21 mouse cellular contexts compared by ENCODE assay signal in the genomic region with DNA sequence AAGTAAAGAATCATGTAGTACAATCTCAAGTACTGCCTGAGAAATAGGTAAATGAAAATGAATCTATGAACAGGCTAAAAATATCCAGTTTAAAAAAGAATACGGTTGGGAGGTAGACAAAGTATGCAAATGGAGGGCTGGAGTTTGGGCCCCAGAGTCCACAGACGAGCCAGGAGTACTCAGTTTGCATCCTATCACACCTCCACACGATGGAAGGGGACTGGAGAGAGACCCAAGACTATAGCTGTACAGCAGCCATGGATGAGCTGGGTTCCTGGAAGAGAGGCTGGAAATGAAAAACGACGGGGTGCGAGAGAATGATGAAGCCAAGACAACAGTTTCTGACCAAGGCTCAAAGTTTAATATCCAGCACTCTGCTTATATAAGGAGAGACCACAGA. TPM values are rescaled to one million over a fixed set of nuclear protein-coding genes. Genes with fewer than 3 reads are reported as not detected.
A peak's percentile ranks its signal among the peaks of the same experiment; 100 is the strongest.
DNase-seq lines count a peak whose midpoint lies in the region; ATAC-seq and TF ChIP-seq lines count a peak whose summit lies in the region.
"Had no signal": no experiment of that assay in that cellular context is flagged by ENCODE, and none has a peak within 500 bp of the region (broad histone marks: within the 10 kb centered on the region; RNA-seq: fewer than 3 reads in every experiment).

No protein-coding gene starts in this region.

- DNase-seq in CH12.LX (ENCODE audit: extremely low read depth) = no peak
- DNase-seq in liver, embryonic 13.5 days = no peak
- no peak for DNase-seq in layer of hippocampus, postnatal 36 days
- no peak for DNase-seq in ovary, postnatal 14 days (ENCODE audit: low spot score)
- DNase-seq in forebrain, embryonic 11.5 days (ENCODE audit: low spot score) = no peak
- DNase-seq: adrenal gland, adult 2 months; adrenal gland, postnatal 25 days; cerebellum, adult 8-10 months; cerebellum, postnatal 14 days; embryo, embryonic 11 days; gastrocnemius, postnatal 10 days; heart, adult 2 months had no signal

- H3K9ac ChIP-seq in intestine, embryonic 15.5 days = no peak overlapping the region
- H3K9ac ChIP-seq in intestine, postnatal 0 days (ENCODE audit: low read depth, low read length) = no peak overlapping the region
- peak overlapping the region; percentile 18; the same call in 1 of the 2 replicates for H3K9ac ChIP-seq in CH12.LX (ENCODE audit: insufficient read depth, low read depth)
- peak overlapping the region; percentile 37 for H3K9ac ChIP-seq in liver, embryonic 13.5 days
- no peak overlapping the region for H3K9ac ChIP-seq in forebrain, embryonic 11.5 days (ENCODE audit: low read length)
- H3K9ac ChIP-seq: embryonic facial prominence, embryonic 15.5 days; forebrain, embryonic 12.5 days; heart, embryonic 12.5 days; hindbrain, embryonic 15.5 days had no signal

- H3K79me2 ChIP-seq in CH12.LX (replicated peaks; ENCODE audit: control insufficient read depth, extremely low read depth, insufficient read depth, poor library complexity, severe bottlenecking) (peaks cover 23% of the 10 kb centered on the region), macrophage (ENCODE audit: inconsistent target) (peaks cover 98% of the 10 kb centered on the region)

- no peak overlapping the region for H3K4me2 ChIP-seq in intestine, embryonic 15.5 days (replicated peaks)
- no peak overlapping the region for H3K4me2 ChIP-seq in intestine, postnatal 0 days (replicated peaks; ENCODE audit: low read depth)
- peak overlapping the region; percentile 98 for H3K4me2 ChIP-seq in CH12.LX (ENCODE audit: insufficient read depth, low read depth, poor library complexity, severe bottlenecking)
- peak overlapping the region; percentile 63 for H3K4me2 ChIP-seq in liver, embryonic 13.5 days
- no peak overlapping the region for H3K4me2 ChIP-seq in forebrain, embryonic 11.5 days (ENCODE audit: low read depth, low read length, severe bottlenecking)
- H3K4me2 ChIP-seq: embryonic facial prominence, embryonic 15.5 days; forebrain, embryonic 12.5 days; heart, embryonic 12.5 days; hindbrain, embryonic 15.5 days had no signal

- TF ChIP-seq CTCF in intestine, postnatal 0 days (IDR thresholded peaks at IDR 0.05; ENCODE audit: low read depth) = no peak
- TF ChIP-seq CTCF in CH12.LX (conservative IDR thresholded peaks at IDR 0.05 in 1 of 2, IDR thresholded peaks at IDR 0.05 in 1 of 2; ENCODE audit: low read depth in 2 of 2, low read length in 2 of 2) = no peak

- dilution Hi-C loops in CH12.LX (cut with MboI; ENCODE audit: extremely low pct_ligation_motif_present, extremely low pct_unique_long_range_greater_than_20kb, low sequenced_read_pairs) = no loop called here

- H3K36me3 ChIP-seq in intestine, embryonic 15.5 days = no peaks in the 10 kb centered on the region
- H3K36me3 ChIP-seq in intestine, postnatal 0 days (ENCODE audit: control insufficient read depth, insufficient read depth) = no peaks in the 10 kb centered on the region
- H3K36me3 ChIP-seq in CH12.LX (replicated peaks in 1 of 2; ENCODE audit: control insufficient read depth in 1 of 2, insufficient read depth in 1 of 2, low read length in 1 of 2) = peaks cover 0 to 13% of the 10 kb centered on the region in 2 experiments
- H3K36me3 ChIP-seq in liver, embryonic 13.5 days = peaks cover 11% of the 10 kb centered on the region
- H3K36me3 ChIP-seq in macrophage (ENCODE audit: inconsistent target) = peaks cover 9% of the 10 kb centered on the region; the same call in 1 of the 2 replicates
- H3K36me3 ChIP-seq in forebrain, embryonic 11.5 days (ENCODE audit: control insufficient read depth, insufficient read depth, low read length) = no peaks in the 10 kb centered on the region
- H3K36me3 ChIP-seq: embryonic facial prominence, embryonic 15.5 days; forebrain, embryonic 12.5 days; heart, embryonic 12.5 days; hindbrain, embryonic 10.5 days; hindbrain, embryonic 15.5 days had no signal

- H3K4me3 ChIP-seq in intestine, embryonic 15.5 days (replicated peaks) = no peak overlapping the region
- no peak overlapping the region for H3K4me3 ChIP-seq in intestine, postnatal 0 days (ENCODE audit: low read depth, low read length)
- H3K4me3 ChIP-seq in CH12.LX (replicated peaks in 1 of 3; ENCODE audit: low read depth in 2 of 3, low read length in 2 of 3, poor library complexity in 1 of 3) (no peak overlapping the region), macrophage (ENCODE audit: inconsistent target) (no peak overlapping the region)
- no peak overlapping the region for H3K4me3 ChIP-seq in liver, embryonic 13.5 days (replicated peaks)
- no peak overlapping the region for H3K4me3 ChIP-seq in forebrain, embryonic 11.5 days (ENCODE audit: low read depth, low read length)
- H3K4me3 ChIP-seq: embryonic facial prominence, embryonic 15.5 days; forebrain, embryonic 12.5 days; heart, adult 2 months; heart, embryonic 12.5 days; hindbrain, embryonic 10.5 days; hindbrain, embryonic 15.5 days had no signal

- no peak for TF ChIP-seq RAD21 in CH12.LX (IDR thresholded peaks at IDR 0.05; ENCODE audit: low read depth, low read length)

- no peaks in the 10 kb centered on the region for H3K27me3 ChIP-seq in intestine, embryonic 15.5 days (replicated peaks)
- no peaks in the 10 kb centered on the region for H3K27me3 ChIP-seq in intestine, postnatal 0 days (replicated peaks; ENCODE audit: control insufficient read depth, insufficient read depth, low read length)
- H3K27me3 ChIP-seq in CH12.LX (replicated peaks) = no peaks in the 10 kb centered on the region
- H3K27me3 ChIP-seq in liver, embryonic 13.5 days = no peaks in the 10 kb centered on the region
- H3K27me3 ChIP-seq in forebrain, embryonic 11.5 days (ENCODE audit: control insufficient read depth, insufficient read depth, low read length) = no peaks in the 10 kb centered on the region
- H3K27me3 ChIP-seq: embryonic facial prominence, embryonic 15.5 days; forebrain, embryonic 12.5 days; heart, embryonic 12.5 days; hindbrain, embryonic 15.5 days had no signal

- no peaks in the 10 kb centered on the region for H3K9me3 ChIP-seq in intestine, embryonic 15.5 days
- H3K9me3 ChIP-seq in intestine, postnatal 0 days (ENCODE audit: control insufficient read depth) = no peaks in the 10 kb centered on the region
- H3K9me3 ChIP-seq in CH12.LX (replicated peaks; ENCODE audit: low read length) = peaks cover 3% of the 10 kb centered on the region
- no peaks in the 10 kb centered on the region for H3K9me3 ChIP-seq in liver, embryonic 13.5 days (replicated peaks)
- no peaks in the 10 kb centered on the region for H3K9me3 ChIP-seq in forebrain, embryonic 11.5 days (ENCODE audit: control insufficient read depth, low read length)
- H3K9me3 ChIP-seq: embryonic facial prominence, embryonic 15.5 days; forebrain, embryonic 12.5 days; heart, embryonic 12.5 days; hindbrain, embryonic 15.5 days had no signal

- no peak for ATAC-seq in intestine, embryonic 15.5 days
- ATAC-seq in intestine, postnatal 0 days = no peak
- no peak for ATAC-seq in liver, embryonic 13.5 days (ENCODE audit: low read depth)
- no peak for ATAC-seq in forebrain, embryonic 11.5 days (replicated peaks; ENCODE audit: low FRiP score)
- ATAC-seq: forebrain, embryonic 16.5 days had no signal

- WGBS in intestine, embryonic 15.5 days = 70% methylated on average over 6 of the region's 6 CpGs
- WGBS in intestine, postnatal 0 days = 73% methylated on average over 6 of the region's 6 CpGs
- WGBS in liver, embryonic 13.5 days (ENCODE audit: insufficient replicate concordance) = 69% methylated on average over 6 of the region's 6 CpGs
- WGBS in macrophage (ENCODE audit: missing documents) = 92% methylated on average over 6 of the region's 6 CpGs
- 61% methylated on average over 6 of the region's 6 CpGs for WGBS in forebrain, embryonic 11.5 days

- TF ChIP-seq EP300 in CH12.LX (IDR thresholded peaks at IDR 0.05; ENCODE audit: low read length) = no peak

- 0 out of 2 replicates have a peak overlapping the region, but pooled peaks have one; percentile 11 for H3K27ac ChIP-seq in intestine, embryonic 15.5 days
- H3K27ac ChIP-seq in intestine, postnatal 0 days (ENCODE audit: low read depth, low read length) = no peak overlapping the region
- H3K27ac ChIP-seq in CH12.LX (ENCODE audit: insufficient read depth, low read depth) (peak overlapping the region; percentile 44; the same call in 1 of the 2 replicates), macrophage (peak overlapping the region; percentile 94)
- peak overlapping the region; percentile 94 for H3K27ac ChIP-seq in liver, embryonic 13.5 days
- H3K27ac ChIP-seq in forebrain, embryonic 11.5 days (ENCODE audit: low read depth, low read length) = no peak overlapping the region
- H3K27ac ChIP-seq: embryonic facial prominence, embryonic 15.5 days; forebrain, embryonic 12.5 days; heart, adult 2 months; hindbrain, embryonic 10.5 days; hindbrain, embryonic 15.5 days had no signal

- H3K4me1 ChIP-seq in intestine, embryonic 15.5 days (replicated peaks) = peaks cover 6% of the 10 kb centered on the region; the same call in 1 of the 2 replicates
- H3K4me1 ChIP-seq in intestine, postnatal 0 days (replicated peaks; ENCODE audit: control insufficient read depth, insufficient read depth, low read length) = no peaks in the 10 kb centered on the region
- H3K4me1 ChIP-seq in CH12.LX (ENCODE audit: control insufficient read depth in 1 of 2, insufficient read depth in 2 of 2) = peaks cover 15 to 59% of the 10 kb centered on the region in 2 experiments
- H3K4me1 ChIP-seq in liver, embryonic 13.5 days (replicated peaks) = peaks cover 72% of the 10 kb centered on the region
- H3K4me1 ChIP-seq in forebrain, embryonic 11.5 days (replicated peaks; ENCODE audit: control insufficient read depth, insufficient read depth, low read length) = no peaks in the 10 kb centered on the region
- H3K4me1 ChIP-seq: hindbrain, embryonic 15.5 days had no signal

- in situ Hi-C loops in CH12.LX (cut with MboI; ENCODE audit: low pct_ligation_motif_present, low pct_unique_long_range_greater_than_20kb, low sequenced_read_pairs) = no loop called here

- 0 out of 2 replicates have a peak, but pooled peaks have one; percentile 17 for TF ChIP-seq POLR2A in CH12.LX (IDR thresholded peaks at IDR 0.05; ENCODE audit: low read depth, low read length)

RNA-seq across cellular contexts. Expression of gene Rab8b, which starts 22.5 kb away (rescaled TPM):
- polyA plus RNA-seq in intestine, embryonic 15.5 days (2015; fragmentation: Nextera tagmentation; extraction: Ambion mirVana) = 20.5 and 20.6 TPM in 2 replicates
- polyA plus RNA-seq in intestine, postnatal 0 days (2015; fragmentation: Nextera tagmentation; extraction: Ambion mirVana) = 16.2 and 18.9 TPM in 2 replicates
- total RNA-seq in CH12.LX (2012; rRNA removed) (12.2 and 14.0 TPM in 2 replicates), CH12.LX (2014; rRNA removed) (28.0 and 31.1 TPM in 2 replicates)
- polyA plus RNA-seq in CH12.LX (2012; ENCODE audit: insufficient read length, low read depth) (23.6 and 26.1 TPM in 2 replicates), macrophage (2018) (189 to 289 TPM (median 212 TPM) in 3 replicates)
- polyA plus RNA-seq in liver, embryonic 13.5 days (2015; fragmentation: Nextera tagmentation; extraction: Ambion mirVana) = 30.9 and 38.0 TPM in 2 replicates
- total RNA-seq in macrophage (2018; cell fraction: chromatin; rRNA removed) = 100 to 1,000 TPM in 24 of 26 experiments, 10 to 100 TPM in 2; 75.0 to 334 (median 129) TPM
- total RNA-seq in macrophage (2018; cell fraction: cytosol; rRNA removed) = 100 to 1,000 TPM; 225 to 568 (median 292) TPM
- 100 to 1,000 TPM; 152 to 371 (median 210) TPM for total RNA-seq in macrophage (2018; cell fraction: nucleus; rRNA removed)
- total RNA-seq in layer of hippocampus, postnatal 36 days (2021) = 10 to 100 TPM; 53.1 to 53.3 TPM
- 44.1 and 51.7 TPM in 2 replicates for polyA plus RNA-seq in forebrain, embryonic 11.5 days (2014; fragmentation: Nextera tagmentation; extraction: Ambion mirVana)

RNA-seq across cellular contexts. Expression of gene Rps27l, which starts 48.9 kb away (rescaled TPM):
- polyA plus RNA-seq in intestine, embryonic 15.5 days (2015; fragmentation: Nextera tagmentation; extraction: Ambion mirVana) = 830 and 881 TPM in 2 replicates
- polyA plus RNA-seq in intestine, postnatal 0 days (2015; fragmentation: Nextera tagmentation; extraction: Ambion mirVana) = 712 and 778 TPM in 2 replicates
- total RNA-seq in CH12.LX (2012; rRNA removed) (593 and 709 TPM in 2 replicates), CH12.LX (2014; rRNA removed) (1,628 and 1,755 TPM in 2 replicates)
- polyA plus RNA-seq in CH12.LX (2012; ENCODE audit: insufficient read length, low read depth) (694 and 715 TPM in 2 replicates), macrophage (2018) (167 to 496 TPM (median 309 TPM) in 3 replicates)
- 702 and 803 TPM in 2 replicates for polyA plus RNA-seq in liver, embryonic 13.5 days (2015; fragmentation: Nextera tagmentation; extraction: Ambion mirVana)
- 10 to 100 TPM in 11 of 26 experiments, 1 to 10 TPM in 15; 2.9 to 55.4 (median 8.2) TPM for total RNA-seq in macrophage (2018; cell fraction: chromatin; rRNA removed)
- total RNA-seq in macrophage (2018; cell fraction: cytosol; rRNA removed) = 100 to 1,000 TPM; 179 to 384 (median 241) TPM
- total RNA-seq in macrophage (2018; cell fraction: nucleus; rRNA removed) = 10 to 100 TPM; 10.3 to 61.2 (median 24.7) TPM
- total RNA-seq in layer of hippocampus, postnatal 36 days (2021) = 10 to 100 TPM; 37.9 to 44.7 TPM
- polyA plus RNA-seq in forebrain, embryonic 11.5 days (2014; fragmentation: Nextera tagmentation; extraction: Ambion mirVana) = 624 and 676 TPM in 2 replicates

Comparison
In these comparisons a context has a peak if more than half of its experiments do, and no peak if none do; other contexts are left out.
1. H3K27ac ChIP-seq: peak in intestine, embryonic 15.5 days (single experiment), CH12.LX (single experiment), liver, embryonic 13.5 days (single experiment) and macrophage (single experiment); none in intestine, postnatal 0 days (single experiment) and forebrain, embryonic 11.5 days (single experiment).
2. H3K4me2 ChIP-seq: peak in CH12.LX (single experiment) and liver, embryonic 13.5 days (single experiment); none in intestine, embryonic 15.5 days (single experiment), intestine, postnatal 0 days (single experiment) and forebrain, embryonic 11.5 days (single experiment).
3. H3K9ac ChIP-seq: peak in CH12.LX (single experiment) and liver, embryonic 13.5 days (single experiment); none in intestine, embryonic 15.5 days (single experiment), intestine, postnatal 0 days (single experiment) and forebrain, embryonic 11.5 days (single experiment).